Mouse (Mus musculus): ENCODE measurements around the gene 4930519P11Rik.
A peak's percentile ranks its signal among the peaks of the same experiment; 100 is the strongest.

The 4930519P11Rik gene

DNA sequence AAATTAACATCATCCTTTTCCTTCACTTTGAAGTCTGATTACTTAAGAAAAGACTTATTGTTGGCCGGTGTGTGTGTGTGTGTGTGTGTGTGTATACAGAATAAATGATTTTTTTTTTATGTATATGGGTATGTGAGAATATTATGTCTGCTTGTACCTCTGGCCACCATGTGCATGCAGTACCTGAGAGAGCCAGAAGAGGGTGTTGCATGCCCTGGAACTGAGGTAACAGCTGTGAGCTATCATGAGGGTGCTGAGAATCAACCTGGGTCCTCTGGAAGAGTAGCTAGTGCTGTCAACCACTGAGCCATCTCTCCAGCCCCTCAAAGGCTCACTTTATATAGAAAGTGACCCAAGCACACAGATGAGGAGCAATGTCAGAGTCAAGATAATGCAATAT, 31.8 kb downstream of the 4930519P11Rik start:
- DNase-seq: no peak

DNA sequence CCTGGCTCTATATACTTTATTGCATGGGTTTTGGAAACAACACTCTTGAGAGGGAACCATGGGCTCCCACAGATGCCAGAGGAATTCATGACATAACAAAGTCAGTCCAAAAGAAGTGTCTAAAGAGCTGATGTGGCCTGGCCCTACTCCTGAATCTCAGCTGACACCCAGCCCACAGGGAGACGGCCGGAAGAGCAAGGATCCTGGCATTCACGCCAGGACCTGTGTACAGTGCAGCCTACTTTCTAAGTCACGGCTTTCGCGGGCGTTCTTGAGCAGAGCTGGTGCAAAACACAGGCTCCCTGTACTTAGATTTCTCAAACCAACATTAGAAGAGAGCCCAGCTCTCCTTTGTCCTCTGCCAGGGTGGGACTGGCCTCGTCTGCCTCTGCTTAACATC, 32.7 kb downstream of the 4930519P11Rik start:
- no peak for DNase-seq

GRCm38 (mm10) chr2:154577744-154578067, 35.5 kb downstream of the 4930519P11Rik start:
- DNase-seq: no peak

- DNase-seq: no peak
These were observed 36.1 kb downstream of the 4930519P11Rik start for GRCm38 (mm10) chr2:154576876-154577743.

GRCm38 (mm10) chr2:154574271-154574670, 39.0 kb downstream of the 4930519P11Rik start:
- DNase-seq: no peak

DNA sequence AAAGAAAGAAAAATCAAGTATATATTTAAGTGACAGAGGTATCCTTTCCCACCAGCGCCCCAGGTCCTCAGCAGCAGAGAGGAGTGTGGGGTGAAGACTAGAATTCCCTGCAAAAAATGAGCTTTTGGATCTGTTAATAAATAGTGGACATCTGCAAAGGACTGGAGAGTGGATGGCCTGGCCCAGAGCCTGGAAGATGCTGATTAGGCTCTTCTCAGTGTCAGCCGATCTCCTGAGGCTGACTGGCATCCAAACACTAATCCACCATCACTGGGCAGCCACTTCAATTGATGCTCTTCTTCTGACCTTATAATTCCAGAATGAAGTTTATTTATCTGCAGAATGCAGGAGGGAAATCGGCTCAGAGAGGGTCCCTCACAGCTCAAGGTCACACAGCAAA, 40.2 kb downstream of the 4930519P11Rik start:
- DNase-seq: no peak

DNA sequence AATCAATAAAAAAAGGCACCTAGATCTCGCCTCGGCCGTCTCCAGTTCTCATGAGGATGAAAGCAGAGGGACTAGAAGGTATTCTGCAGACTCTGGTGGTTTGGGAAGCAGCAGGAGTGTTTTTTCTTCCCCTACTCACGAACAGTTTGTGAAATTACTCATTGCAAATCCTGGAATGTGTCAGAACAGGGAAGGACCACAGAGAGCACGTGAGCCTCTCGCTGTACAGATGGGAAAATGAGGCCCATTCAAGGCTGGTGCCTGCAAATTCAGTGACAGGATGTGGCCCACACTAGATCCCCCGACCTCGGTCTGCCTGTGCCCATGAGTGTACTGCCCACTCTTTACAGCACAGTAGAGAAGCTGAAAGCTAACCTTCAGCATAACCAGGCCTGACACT, 41.3 kb downstream of the 4930519P11Rik start:
- no peak for DNase-seq

- no peak for DNase-seq
These were observed 42.0 kb downstream of the 4930519P11Rik start for GRCm38 (mm10) chr2:154571266-154571665.

DNA sequence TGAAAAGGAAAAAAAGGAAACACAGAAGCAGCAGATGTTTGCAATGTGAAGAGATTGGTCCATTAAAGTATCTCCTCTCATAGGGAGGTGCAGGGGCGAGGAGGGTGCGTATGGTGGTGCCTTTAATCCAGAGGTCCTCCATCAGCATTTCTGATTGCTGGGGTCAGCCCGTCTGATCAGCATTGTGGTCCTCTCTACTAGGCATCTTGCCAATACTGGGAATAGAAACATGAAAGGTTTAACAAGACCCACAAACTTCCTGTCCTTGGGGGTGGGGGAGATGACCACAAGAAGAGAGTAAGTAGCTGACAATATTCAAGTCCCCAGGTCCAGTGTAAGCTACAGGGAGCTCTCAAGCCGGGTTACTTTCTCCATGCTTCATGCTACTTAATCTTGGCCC, 42.6 kb downstream of the 4930519P11Rik start:
- DNase-seq: no peak

DNA sequence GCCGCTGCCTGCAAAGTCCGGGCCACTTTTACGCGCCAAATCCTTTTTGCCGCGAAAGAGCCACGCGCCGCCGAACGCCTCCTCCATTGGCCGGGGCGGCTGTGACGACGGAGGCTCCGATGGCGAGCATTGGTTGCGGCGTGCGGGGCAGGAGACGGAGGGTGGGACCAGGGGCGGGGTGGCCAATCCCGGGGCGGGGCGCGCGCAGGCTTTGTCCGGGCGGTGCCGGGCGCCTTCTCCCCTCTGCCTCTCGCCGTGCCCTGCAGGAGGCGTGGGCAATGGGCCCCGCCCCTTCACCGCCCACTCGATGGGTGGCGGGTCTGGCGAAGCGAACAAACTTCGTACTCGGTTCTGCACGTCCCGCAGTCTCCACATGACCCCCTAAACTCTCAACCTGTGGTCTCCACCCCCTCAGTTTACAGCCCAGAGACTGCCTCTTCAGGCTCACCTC, 43.4 kb downstream of the 4930519P11Rik start, which contains the start of gene E2f1:
TSS of gene E2f1 (minus strand) at position 57 of the 451 bp plus-strand sequence.
- DNase-seq: peak; percentile 99

DNA sequence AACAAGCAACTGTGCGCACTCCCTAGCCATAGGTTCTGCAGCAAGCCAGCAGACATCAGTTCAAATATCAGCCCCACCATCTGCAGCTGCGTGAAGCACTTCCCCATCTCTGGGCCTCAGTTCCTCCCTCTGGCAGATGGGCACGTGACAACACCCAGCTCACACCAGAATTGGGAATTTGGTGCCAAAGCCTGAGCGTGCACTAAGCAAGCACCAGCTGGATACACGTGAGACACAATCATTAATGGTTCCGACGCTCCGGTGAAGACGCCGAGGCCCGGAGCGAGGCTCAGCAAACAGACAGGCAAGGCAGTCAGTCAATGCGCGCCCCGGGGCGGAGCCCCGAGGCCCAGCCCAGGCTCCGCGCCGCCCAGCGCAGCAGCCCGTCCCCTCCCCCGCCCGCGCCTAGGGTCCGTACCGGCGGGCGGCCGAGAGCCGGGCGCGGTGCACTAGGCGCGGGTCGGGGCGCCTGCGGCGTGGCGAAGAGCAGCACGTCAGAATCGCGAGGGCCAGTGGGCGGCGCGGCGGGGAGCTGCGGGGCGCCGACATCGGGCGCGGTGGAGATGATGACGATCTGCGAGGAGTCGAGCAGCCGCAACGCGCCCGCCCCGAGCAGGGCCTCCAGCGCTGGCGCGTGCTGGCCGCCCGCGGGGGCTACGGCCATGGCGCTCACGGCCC, 44.0 kb downstream of the 4930519P11Rik start:
- DNase-seq: peak; percentile 87

- DNase-seq: peak; percentile 48
These were observed 44.7 kb downstream of the 4930519P11Rik start for GRCm38 (mm10) chr2:154568329-154569070.

GRCm38 (mm10) chr2:154567766-154568165, 45.5 kb downstream of the 4930519P11Rik start:
- DNase-seq: no peak

DNA sequence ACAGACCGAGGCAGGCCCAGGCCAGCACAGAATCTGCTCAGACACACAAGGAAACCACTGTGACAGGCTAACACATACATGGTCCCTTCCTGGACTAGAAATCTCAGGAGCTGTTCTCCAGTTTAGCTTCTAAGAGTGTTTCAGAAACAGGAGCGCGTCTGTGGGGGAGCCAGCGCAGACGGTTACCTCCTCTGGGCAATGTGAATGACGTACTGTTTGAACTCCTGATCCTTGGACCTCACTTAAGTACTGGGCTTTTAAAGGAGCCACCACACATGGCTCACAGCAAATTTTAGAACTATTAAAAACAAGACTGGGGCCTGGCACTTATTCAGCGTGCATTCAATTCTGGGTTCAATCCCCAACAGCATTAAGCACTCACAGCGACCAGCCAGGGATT, 46.6 kb downstream of the 4930519P11Rik start:
- DNase-seq: no peak

DNA sequence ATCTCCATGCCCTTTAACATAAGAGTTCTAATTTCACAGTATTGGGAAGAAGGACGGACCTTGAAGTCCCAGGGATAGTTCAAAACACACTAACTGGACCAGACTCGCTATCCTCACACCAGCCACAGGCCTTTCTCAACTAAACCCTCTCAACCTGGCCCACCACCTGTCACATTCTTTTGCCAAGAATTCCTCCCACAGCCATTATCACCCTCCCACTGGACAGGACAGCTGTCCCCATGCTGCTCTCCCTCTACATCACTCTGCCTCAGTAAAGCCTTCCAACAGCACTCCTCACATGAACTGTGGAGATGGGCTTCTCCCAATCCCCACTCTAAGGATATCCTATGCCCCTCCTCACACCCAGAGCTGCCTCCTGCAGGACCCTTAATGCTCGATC, 47.7 kb downstream of the 4930519P11Rik start:
- no peak for DNase-seq

GRCm38 (mm10) chr2:154563612-154564170, 49.5 kb downstream of the 4930519P11Rik start:
- no peak for DNase-seq
